Mouse (Mus musculus) forebrain, postnatal 0 days (tissue): ENCODE measurements at regions not wholly inside any gene's neighbourhood (a gene's known extent, or its start where the extent isn't known, plus 50 kb on each side); places are given as distances from the start of the nearest gene placed in this dataset.

ENCODE experiments used
- ATAC-seq: fragments of 200-750 bp; cut with Nextera tagmentation; 2 replicates; pipeline ENCODE4 v1.8.0; 2017; ENCODE audit warnings: mild to moderate bottlenecking, moderate library complexity
- DNase-seq: peaks from one replicate; pipeline ENCODE4 v3.0.0-alpha.2; 2015
- H3K27ac ChIP-seq: fragments of 300-500 bp; sonication (generic); 2 replicates; pipeline ENCODE4 v1.5.1; 2014; ENCODE audit warnings: low read depth, mild to moderate bottlenecking, antibody characterized with exemption, low read length, moderate library complexity, mixed read lengths
- H3K27me3 ChIP-seq: fragments of 300-500 bp; sonication (generic); 2 replicates; pipeline ENCODE4 v1.6.1; 2014; ENCODE audit warnings: mild to moderate bottlenecking, low read length, mixed read lengths; ENCODE audit not compliant: insufficient read depth
- H3K36me3 ChIP-seq: fragments of 300-500 bp; sonication (generic); 2 replicates; pipeline ENCODE4 v1.6.1; 2014; ENCODE audit warnings: mild to moderate bottlenecking, moderate library complexity; ENCODE audit not compliant: insufficient read depth
- H3K4me1 ChIP-seq: fragments of 300-500 bp; sonication (generic); 2 replicates; pipeline ENCODE4 v1.6.1; 2014; ENCODE audit warnings: antibody characterized with exemption; ENCODE audit not compliant: insufficient read depth
- H3K4me2 ChIP-seq: fragments of 300-500 bp; sonication (generic); 2 replicates; pipeline ENCODE4 v1.6.1; 2014; ENCODE audit warnings: low read depth, mild to moderate bottlenecking, moderate library complexity
- H3K4me3 ChIP-seq: fragments of 300-500 bp; sonication (generic); 2 replicates; pipeline ENCODE4 v1.5.1; 2014; ENCODE audit warnings: low read depth, low read length, mixed read lengths
- H3K9ac ChIP-seq: fragments of 300-500 bp; sonication (generic); 2 replicates; pipeline ENCODE4 v1.6.1; 2014; ENCODE audit warnings: mild to moderate bottlenecking
- H3K9me3 ChIP-seq: fragments of 300-500 bp; sonication (generic); 2 replicates; pipeline ENCODE4 v1.6.1; 2016; ENCODE audit warnings: low read length
- CTCF ChIP-seq: sonication (generic); IDR thresholded peaks from 2 replicates; pipeline ENCODE4 v1.5.1; 2016; ENCODE audit warnings: antibody characterized with exemption, control low read depth, low read depth
- WGBS: fragments of 180-500 bp; shearing (Covaris S2); extraction: QIAGEN DNeasy Blood & Tissue Kit; methylation state at CpG from one replicate; pipeline ENCODE4 v1.1.7; 2014; 5-methylcytosine and 5-hydroxymethylcytosine counted together

- no peak overlapping the region for H3K27ac ChIP-seq
- 0 out of 2 replicates have a peak overlapping the region, but pooled peaks have one; percentile 6 for H3K4me2 ChIP-seq
- H3K9me3 ChIP-seq: no peaks in the 10 kb centered on the region
- H3K9ac ChIP-seq: 0 out of 2 replicates have a peak overlapping the region, but pooled peaks have one; percentile 18
- no peak for DNase-seq
- WGBS: 15% methylated on average over 22 of the region's 22 CpGs
- H3K4me3 ChIP-seq: no peak overlapping the region
- ATAC-seq: no peak
- no peaks in the 10 kb centered on the region; the same call in 1 of the 2 replicates for H3K27me3 ChIP-seq
- H3K36me3 ChIP-seq: no peaks in the 10 kb centered on the region
- peaks cover 5% of the 10 kb centered on the region; the same call in 1 of the 2 replicates for H3K4me1 ChIP-seq
- no peak for TF ChIP-seq CTCF
These were observed 150.4 kb upstream of the Lhx5 start for GRCm38 (mm10) chr5:120280991-120281602.

GRCm38 (mm10) chr5:120281840-120282565 is 149.5 kb upstream of the Lhx5 start:
- 53% methylated on average over 18 of the region's 18 CpGs for WGBS
- peaks cover 5% of the 10 kb centered on the region; the same call in 1 of the 2 replicates for H3K4me1 ChIP-seq
- H3K36me3 ChIP-seq: no peaks in the 10 kb centered on the region
- H3K9me3 ChIP-seq: no peaks in the 10 kb centered on the region
- H3K27ac ChIP-seq: no peak overlapping the region
- H3K4me3 ChIP-seq: no peak overlapping the region
- ATAC-seq (no peak), DNase-seq (no peak)
- H3K9ac ChIP-seq: no peak overlapping the region
- no peaks in the 10 kb centered on the region; the same call in 1 of the 2 replicates for H3K27me3 ChIP-seq
- TF ChIP-seq CTCF: no peak
- H3K4me2 ChIP-seq: no peak overlapping the region

- DNase-seq: no peak
- Histone ChIP-seq H3K4me1 (peaks cover 5% of the 10 kb centered on the region; the same call in 1 of the 2 replicates), H3K27me3 (no peaks in the 10 kb centered on the region), H3K9ac (no peak overlapping the region), H3K4me2 (no peak overlapping the region), H3K27ac (no peak overlapping the region), H3K4me3 (no peak overlapping the region), H3K36me3 (no peaks in the 10 kb centered on the region), H3K9me3 (no peaks in the 10 kb centered on the region)
- TF ChIP-seq CTCF: no peak
- no peak for ATAC-seq
- WGBS: 61% methylated on average over 8 of the region's 8 CpGs
These were observed 146.9 kb upstream of the Lhx5 start for GRCm38 (mm10) chr5:120284625-120285024.

- no peak overlapping the region for H3K27ac ChIP-seq
- TF ChIP-seq CTCF: no peak
- WGBS: 16% methylated on average over 9 of the region's 9 CpGs
- H3K4me3 ChIP-seq: no peak overlapping the region
- DNase-seq: no peak
- peaks cover 5% of the 10 kb centered on the region; the same call in 1 of the 2 replicates for H3K4me1 ChIP-seq
- no peaks in the 10 kb centered on the region for H3K27me3 ChIP-seq
- H3K9me3 ChIP-seq: peaks cover under 1% of the 10 kb centered on the region; the same call in 1 of the 2 replicates
- H3K9ac ChIP-seq: no peak overlapping the region
- no peak overlapping the region for H3K4me2 ChIP-seq
- H3K36me3 ChIP-seq: no peaks in the 10 kb centered on the region
- no peak for ATAC-seq
These were observed 146.5 kb upstream of the Lhx5 start for GRCm38 (mm10) chr5:120285036-120285435.

DNA sequence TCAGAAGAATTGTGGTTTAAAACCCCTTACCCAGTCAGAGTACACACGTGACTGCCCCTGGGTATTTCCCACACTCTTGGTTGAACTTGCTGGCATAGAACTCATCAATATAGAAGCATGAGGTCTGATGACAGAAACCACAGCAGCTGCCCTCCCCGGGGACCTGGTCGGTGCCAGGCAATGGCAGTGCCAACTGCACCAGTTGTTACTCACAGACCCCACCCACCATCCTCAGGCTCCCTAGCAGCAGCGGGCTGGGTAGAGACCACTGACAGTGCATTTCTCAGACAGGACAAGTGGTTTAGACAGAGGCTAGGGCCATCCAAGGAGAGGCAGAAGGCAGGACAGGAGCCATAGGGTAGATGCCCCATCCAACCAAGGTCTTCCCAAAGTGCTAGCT is 144.7 kb upstream of the Lhx5 start:
- H3K36me3 ChIP-seq: no peaks in the 10 kb centered on the region
- H3K4me3 ChIP-seq: no peak overlapping the region
- DNase-seq (no peak), ATAC-seq (no peak)
- H3K27me3 ChIP-seq: no peaks in the 10 kb centered on the region
- H3K9me3 ChIP-seq: peaks cover 6% of the 10 kb centered on the region; the same call in 1 of the 2 replicates
- H3K4me2 ChIP-seq: no peak overlapping the region
- WGBS: 75% methylated on average over 4 of the region's 4 CpGs
- H3K4me1 ChIP-seq: no peaks in the 10 kb centered on the region
- no peak for TF ChIP-seq CTCF
- H3K9ac ChIP-seq: no peak overlapping the region
- no peak overlapping the region for H3K27ac ChIP-seq

- H3K36me3 ChIP-seq: no peaks in the 10 kb centered on the region
- TF ChIP-seq CTCF: no peak
- H3K27me3 ChIP-seq: no peaks in the 10 kb centered on the region
- no peaks in the 10 kb centered on the region for H3K4me1 ChIP-seq
- WGBS: 4% methylated on average over 23 of the region's 23 CpGs
- no peak overlapping the region for H3K9ac ChIP-seq
- H3K4me2 ChIP-seq: peak overlapping the region; percentile 35
- peaks cover 6% of the 10 kb centered on the region; the same call in 1 of the 2 replicates for H3K9me3 ChIP-seq
- no peak overlapping the region for H3K4me3 ChIP-seq
- ATAC-seq (no peak), DNase-seq (no peak)
- no peak overlapping the region for H3K27ac ChIP-seq
These were observed 143.3 kb upstream of the Lhx5 start for GRCm38 (mm10) chr5:120288036-120288684.
